Mouse (Mus musculus) heart, embryonic 14.5 days (tissue): ENCODE measurements around the gene Ankle1. TPM values are rescaled to one million over a fixed set of nuclear protein-coding genes. Genes with fewer than 3 reads are reported as not detected.
A peak's percentile ranks its signal among the peaks of the same experiment; 100 is the strongest.

Experiments
- ATAC-seq: fragments of 200-750 bp; cut with Nextera tagmentation; 2 replicates; pipeline ENCODE4 v1.8.0; 2017; ENCODE audit warnings: low read depth, moderate TSS enrichment; ENCODE audit not compliant: insufficient number of reproducible peaks, insufficient read depth, low FRiP score
- H3K27ac ChIP-seq, 2 experiments: fragments of 200-500 bp in 1 of 2; fragments of 300-500 bp in 1 of 2; sonication (generic) in 1 of 2; replicated peaks in 1 of 2; 2 replicates each; pipeline ENCODE4 v1.5.1; 2012 to 2014; ENCODE audit warnings: low read depth in 2 of 2, low read length in 2 of 2, control low read depth in 1 of 2, mild to moderate bottlenecking in 1 of 2, mixed read lengths in 1 of 2; ENCODE audit not compliant: control insufficient read depth in 1 of 2, insufficient read depth in 1 of 2
- H3K27me3 ChIP-seq: fragments of 300-500 bp; sonication (generic); 2 replicates; pipeline ENCODE4 v1.6.1; 2014; ENCODE audit warnings: mild to moderate bottlenecking, low read length, control low read depth; ENCODE audit not compliant: control insufficient read depth, insufficient read depth
- H3K36me3 ChIP-seq: fragments of 300-500 bp; sonication (generic); 2 replicates; pipeline ENCODE4 v1.6.1; 2014; ENCODE audit warnings: mild to moderate bottlenecking, control low read depth, low read length, mixed read lengths; ENCODE audit not compliant: control insufficient read depth, insufficient read depth
- H3K4me1 ChIP-seq, 2 experiments: fragments of 200-500 bp in 1 of 2; fragments of 300-500 bp in 1 of 2; sonication (generic) in 1 of 2; 2 replicates each; pipeline ENCODE4 v1.6.1; 2012 to 2014; ENCODE audit warnings: low read length in 2 of 2, control low read depth in 1 of 2, mixed read lengths in 1 of 2; ENCODE audit not compliant: control insufficient read depth in 2 of 2, insufficient read depth in 2 of 2
- H3K4me2 ChIP-seq: fragments of 300-500 bp; sonication (generic); 2 replicates; pipeline ENCODE4 v1.6.1; 2014; ENCODE audit warnings: mild to moderate bottlenecking, low read length
- H3K4me3 ChIP-seq, 2 experiments: fragments of 200-500 bp in 1 of 2; fragments of 300-500 bp in 1 of 2; sonication (generic) in 1 of 2; 2 replicates each; pipeline ENCODE4 v1.5.1; 2012 to 2014; ENCODE audit warnings: low read length in 2 of 2, mild to moderate bottlenecking in 2 of 2, control low read depth in 1 of 2, low read depth in 1 of 2, moderate library complexity in 1 of 2; ENCODE audit not compliant: control insufficient read depth in 1 of 2, insufficient read depth in 1 of 2
- H3K9ac ChIP-seq: fragments of 300-500 bp; sonication (generic); 2 replicates; pipeline ENCODE4 v1.6.1; 2014; ENCODE audit warnings: mild to moderate bottlenecking, low read length
- H3K9me3 ChIP-seq: fragments of 300-500 bp; sonication (generic); 2 replicates; pipeline ENCODE4 v1.6.1; 2016; ENCODE audit warnings: low read length, control low read depth; ENCODE audit not compliant: control insufficient read depth
- WGBS: fragments of 180-500 bp; shearing (Covaris S2); extraction: QIAGEN DNeasy Blood & Tissue Kit; methylation state at CpG from one replicate; pipeline ENCODE4 v1.1.7; 2014; 5-methylcytosine and 5-hydroxymethylcytosine counted together
- polyA plus RNA-seq: library from polyadenylated mRNA; unstranded; fragments of >200 nt; fragmentation: Nextera tagmentation; extraction: Ambion mirVana; gene quantifications from 2 replicates; pipeline ENCODE4 v1.2.1, GENCODE M21; 2014

Ankle1 gene
- polyA plus RNA-seq, 1 experiment from 2014 or later: 20.7 TPM

DNA sequence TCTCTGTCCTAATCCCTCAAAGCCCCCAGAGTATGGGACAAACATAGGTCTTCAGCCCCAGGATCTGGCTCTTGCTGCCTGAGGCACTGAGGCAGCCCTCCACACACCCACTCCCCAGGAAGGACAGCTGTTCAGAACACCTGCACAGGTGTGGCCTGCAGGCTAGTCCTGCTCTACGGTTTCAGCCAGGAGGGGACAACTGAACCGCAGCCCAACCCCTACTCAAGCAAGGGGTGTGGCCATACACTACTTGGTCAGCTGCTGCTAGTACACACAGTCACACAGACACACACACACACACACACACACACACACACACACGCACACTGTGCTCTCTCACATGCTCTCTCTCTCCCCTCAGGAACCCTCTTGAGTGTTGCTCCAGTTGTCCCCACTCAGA lies 21.9 kb upstream of the Ankle1 start:
- 68% methylated on average over 3 of the region's 3 CpGs for WGBS
- ATAC-seq: no peak
- Histone ChIP-seq H3K4me1 (peaks cover 9 to 26% of the 10 kb centered on the region in 2 experiments), H3K36me3 (no peaks in the 10 kb centered on the region), H3K4me2 (no peak overlapping the region), H3K27me3 (no peaks in the 10 kb centered on the region), H3K9ac (no peak overlapping the region), H3K9me3 (no peaks in the 10 kb centered on the region), H3K27ac (no peak overlapping the region), H3K4me3 (no peak overlapping the region)

DNA sequence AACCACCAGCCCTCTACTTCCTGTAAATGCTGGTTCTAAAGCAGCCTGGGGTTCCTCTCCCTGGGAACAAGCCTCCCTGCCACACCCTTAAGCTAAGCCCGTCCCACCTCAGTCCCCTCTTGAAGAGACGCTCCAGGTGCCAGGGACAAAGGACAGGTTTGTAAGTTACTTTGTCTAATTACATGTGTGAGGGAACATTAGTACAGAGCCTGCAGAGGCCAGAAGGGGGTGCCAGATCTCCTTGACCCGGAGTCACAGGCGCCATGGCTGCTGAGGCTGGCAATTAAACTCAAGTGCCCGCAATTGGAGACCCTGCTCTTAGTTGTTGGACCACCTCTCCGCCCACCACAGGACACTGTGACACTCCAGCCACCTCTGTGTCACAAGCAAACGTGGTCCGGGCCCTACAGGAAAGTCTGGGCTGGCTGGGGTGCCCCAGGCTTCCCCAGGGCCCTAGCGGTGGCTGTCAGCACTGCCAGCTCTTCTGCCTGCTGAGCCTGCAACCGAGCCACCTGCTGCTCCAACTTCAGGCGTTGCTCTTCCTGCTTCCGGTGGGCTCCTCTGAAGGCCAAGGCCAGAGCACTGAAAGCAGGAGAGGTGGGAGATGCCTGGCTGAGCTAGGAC lies 20.5 kb upstream of the Ankle1 start:
- H3K36me3 ChIP-seq: no peaks in the 10 kb centered on the region
- H3K27me3 ChIP-seq: no peaks in the 10 kb centered on the region
- WGBS: 68% methylated on average over 12 of the region's 12 CpGs
- H3K27ac ChIP-seq: no peak overlapping the region
- no peak overlapping the region for H3K4me3 ChIP-seq
- no peak overlapping the region for H3K9ac ChIP-seq
- ATAC-seq: no peak
- H3K9me3 ChIP-seq: no peaks in the 10 kb centered on the region
- H3K4me1 ChIP-seq: peaks cover 0 to 13% of the 10 kb centered on the region in 2 experiments; a peak in 3 of 4 replicates
- H3K4me2 ChIP-seq: no peak overlapping the region

DNA sequence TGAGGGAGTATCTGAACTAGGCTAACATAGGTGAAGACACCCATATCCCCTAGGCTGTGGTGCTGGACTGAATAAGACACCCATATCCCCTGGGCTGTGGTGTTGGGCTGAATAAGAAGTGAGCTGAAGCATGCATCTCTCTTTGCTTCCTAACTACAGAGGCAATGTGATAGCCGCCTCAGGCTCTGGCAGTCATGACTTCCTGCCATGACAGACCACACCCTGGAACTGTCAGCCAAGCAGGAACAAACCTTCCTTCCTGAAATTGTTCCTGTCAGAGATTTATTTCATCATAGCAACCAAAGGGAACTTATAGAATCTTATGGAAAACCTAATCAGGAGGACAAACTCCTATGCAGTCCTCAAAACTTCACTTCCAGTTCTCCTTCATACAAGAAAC lies 17.5 kb upstream of the Ankle1 start:
- no peak for ATAC-seq
- Histone ChIP-seq H3K4me2 (no peak overlapping the region), H3K9ac (no peak overlapping the region), H3K27me3 (no peaks in the 10 kb centered on the region), H3K4me1 (peaks cover 0 to 3% of the 10 kb centered on the region in 2 experiments; a peak in 3 of 4 replicates), H3K36me3 (no peaks in the 10 kb centered on the region), H3K27ac (no peak overlapping the region), H3K4me3 (no peak overlapping the region), H3K9me3 (no peaks in the 10 kb centered on the region)
- 36% methylated on average over 1 of the region's 1 CpGs for WGBS

DNA sequence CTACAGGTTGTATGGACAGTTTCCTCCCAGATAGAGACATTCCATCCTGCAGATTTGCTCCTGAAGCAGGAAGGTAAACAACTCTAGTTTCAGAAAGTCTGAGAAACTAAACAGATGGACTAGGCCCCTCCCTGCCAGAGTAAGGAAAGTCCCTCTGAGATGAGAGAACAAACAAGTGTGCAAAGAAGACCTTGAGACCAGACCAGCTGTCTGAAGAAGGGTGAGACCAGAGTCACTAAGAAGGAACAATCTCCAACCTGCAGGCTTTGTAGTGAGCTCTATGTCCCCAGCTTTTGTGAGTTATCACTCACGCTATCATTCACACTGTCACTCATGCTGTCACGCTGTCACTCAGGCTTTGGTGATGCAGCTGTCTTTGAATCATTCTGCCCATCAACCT lies 14.1 kb upstream of the Ankle1 start:
- Histone ChIP-seq H3K4me3 (no peak overlapping the region), H3K4me2 (no peak overlapping the region), H3K27ac (no peak overlapping the region), H3K4me1 (peaks cover 5 to 7% of the 10 kb centered on the region in 2 experiments; a peak in 2 of 4 replicates), H3K36me3 (no peaks in the 10 kb centered on the region), H3K9me3 (no peaks in the 10 kb centered on the region), H3K9ac (no peak overlapping the region), H3K27me3 (no peaks in the 10 kb centered on the region)
- no peak for ATAC-seq
- 80% methylated on average over 2 of the region's 2 CpGs for WGBS

DNA sequence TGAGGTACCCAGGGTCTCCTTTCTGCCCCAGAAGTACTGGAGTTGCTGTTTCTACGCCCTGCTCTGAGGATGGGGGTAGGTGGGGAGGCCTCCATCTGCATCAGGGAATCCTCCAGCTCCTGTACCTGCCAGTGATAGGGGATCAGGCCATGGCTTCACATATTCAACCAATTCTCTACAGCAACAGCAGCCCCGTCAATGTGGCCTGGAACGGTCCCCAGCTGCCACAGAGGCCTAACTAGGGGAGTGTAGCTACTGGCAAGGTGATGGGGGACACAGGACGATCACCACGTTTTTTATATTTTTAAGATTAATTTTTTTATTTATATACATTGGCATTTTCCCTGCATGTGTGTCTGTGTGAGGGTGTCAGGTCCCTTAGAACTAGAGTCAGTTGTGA lies 13.4 kb upstream of the Ankle1 start:
- H3K9ac ChIP-seq: no peak overlapping the region
- no peak overlapping the region for H3K4me3 ChIP-seq
- H3K27ac ChIP-seq: no peak overlapping the region
- 71% methylated on average over 5 of the region's 5 CpGs for WGBS
- H3K36me3 ChIP-seq: no peaks in the 10 kb centered on the region
- no peaks in the 10 kb centered on the region for H3K27me3 ChIP-seq
- no peak for ATAC-seq
- H3K4me2 ChIP-seq: no peak overlapping the region
- H3K9me3 ChIP-seq: no peaks in the 10 kb centered on the region
- peaks cover 8% of the 10 kb centered on the region in 2 experiments for H3K4me1 ChIP-seq

DNA sequence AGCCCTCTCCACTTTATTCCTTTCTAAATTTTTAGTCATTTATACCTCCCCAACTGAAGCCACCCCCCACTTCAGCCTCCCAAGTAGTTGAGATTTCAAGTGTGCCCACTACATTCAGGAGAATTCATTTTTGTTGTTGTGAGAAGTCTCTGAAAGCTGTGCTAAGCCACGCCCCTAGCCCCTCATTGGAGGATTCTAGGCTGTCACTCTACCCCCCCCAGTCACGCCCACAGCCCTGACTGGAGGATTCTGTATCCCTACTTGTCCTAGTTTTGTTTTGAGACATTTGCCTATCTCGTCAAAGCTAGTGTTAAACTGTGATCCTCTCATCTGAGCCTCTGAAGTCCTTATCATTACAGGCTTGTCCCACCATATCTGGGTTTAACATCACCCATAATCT lies 12.9 kb upstream of the Ankle1 start:
- Histone ChIP-seq H3K9ac (no peak overlapping the region), H3K4me3 (no peak overlapping the region; a peak in 1 of 4 replicates), H3K27ac (no peak overlapping the region), H3K9me3 (no peaks in the 10 kb centered on the region), H3K4me1 (peaks cover 10 to 12% of the 10 kb centered on the region in 2 experiments), H3K27me3 (no peaks in the 10 kb centered on the region), H3K36me3 (peaks cover 2% of the 10 kb centered on the region; the same call in 1 of the 2 replicates), H3K4me2 (peak overlapping the region; percentile 25)
- WGBS: 6% methylated on average over 3 of the region's 3 CpGs
- no peak for ATAC-seq

DNA sequence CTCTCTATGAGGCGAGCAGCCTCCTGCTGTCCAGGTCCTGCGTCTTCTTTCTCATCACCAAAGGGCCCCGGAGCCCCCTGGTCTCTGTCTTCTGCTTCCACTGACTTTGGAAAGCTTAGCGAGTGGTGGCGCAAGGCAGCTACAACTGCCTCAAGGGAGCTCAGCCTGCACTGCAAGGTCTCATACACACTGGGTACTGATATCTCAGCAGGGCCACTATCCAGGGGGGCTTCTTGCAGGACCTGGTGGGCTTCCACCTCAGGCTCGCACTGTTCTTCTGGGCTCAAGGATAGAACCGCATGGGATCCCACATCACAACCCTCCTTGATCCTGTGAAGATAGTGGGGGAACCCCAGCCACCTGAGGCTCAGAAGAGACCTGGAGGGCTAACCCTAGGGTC lies 11.3 kb upstream of the Ankle1 start:
- H3K4me3 ChIP-seq: peak overlapping the region; percentile 12 to 15; a peak in 3 of 4 replicates
- 71% methylated on average over 7 of the region's 7 CpGs for WGBS
- H3K9me3 ChIP-seq: no peaks in the 10 kb centered on the region
- H3K27ac ChIP-seq: no peak overlapping the region
- peak overlapping the region; percentile 87 for H3K4me2 ChIP-seq
- ATAC-seq: no peak
- peak overlapping the region; percentile 46; the same call in 1 of the 2 replicates for H3K9ac ChIP-seq
- H3K36me3 ChIP-seq: peaks cover 16% of the 10 kb centered on the region
- no peaks in the 10 kb centered on the region for H3K27me3 ChIP-seq
- peaks cover 10 to 12% of the 10 kb centered on the region in 2 experiments for H3K4me1 ChIP-seq

DNA sequence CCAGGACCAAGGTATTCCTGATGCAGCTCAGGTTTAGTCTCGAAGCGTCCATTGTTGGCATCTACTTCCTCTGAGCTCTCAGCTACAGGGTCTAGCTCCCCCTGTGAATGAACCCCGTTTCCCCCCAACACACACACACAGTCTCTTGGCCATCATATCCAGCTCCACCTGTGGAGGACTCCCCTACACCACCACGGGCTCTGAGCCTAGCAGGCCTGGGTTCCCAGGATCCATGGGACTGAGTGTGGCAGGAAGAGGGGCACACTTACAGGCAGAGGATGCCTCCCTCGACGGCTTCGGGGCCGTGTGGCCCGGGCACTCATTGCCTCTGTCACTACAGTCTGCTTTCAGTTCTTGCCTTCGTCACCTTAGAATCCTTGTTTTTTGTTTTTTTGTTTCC lies 10.7 kb upstream of the Ankle1 start:
- no peak for ATAC-seq
- Histone ChIP-seq H3K9ac (peak overlapping the region; percentile 46; the same call in 1 of the 2 replicates), H3K4me2 (peak overlapping the region; percentile 87), H3K4me3 (peak overlapping the region; percentile 12 to 15; a peak in 3 of 4 replicates), H3K4me1 (peaks cover 10 to 12% of the 10 kb centered on the region in 2 experiments), H3K27me3 (no peaks in the 10 kb centered on the region), H3K36me3 (peaks cover 22% of the 10 kb centered on the region), H3K27ac (peak overlapping the region; percentile 65 to 86), H3K9me3 (no peaks in the 10 kb centered on the region)
- 70% methylated on average over 10 of the region's 10 CpGs for WGBS
